Mouse (Mus musculus) small intestine, adult 2 months (tissue): Measurements from ENCODE around the gene Gipc2.
A peak's percentile ranks its signal among the peaks of the same experiment; 100 is the strongest.

Experiments used
- CTCF ChIP-seq: fragments of 200-500 bp; IDR thresholded peaks from 2 replicates; pipeline ENCODE4 v1.5.1; 2012; ENCODE audit warnings: low read depth, mild to moderate bottlenecking, control low read depth, inconsistent platforms, low read length, moderate library complexity, mixed read lengths; ENCODE audit not compliant: insufficient replicate concordance, insufficient read length; ENCODE audit errors: extremely low read depth
- POLR2A ChIP-seq: fragments of 200-500 bp; IDR thresholded peaks from 2 replicates; pipeline ENCODE4 v1.6.1; 2012; ENCODE audit warnings: low read depth, mild to moderate bottlenecking, control low read depth, inconsistent platforms, low read length, moderate library complexity

GRCm38 (mm10) chr3:152089178-152089577, 76.9 kb downstream of the Gipc2 start:
- no peak for TF ChIP-seq POLR2A
- peak; percentile 86; the same call in 1 of the 2 replicates for TF ChIP-seq CTCF
